Mouse (Mus musculus): ENCODE data around the gene Dmd.

- TF ChIP-seq POLR2A (IDR thresholded peaks at IDR 0.05; ENCODE audit: control insufficient read depth, extremely low read depth, insufficient read depth, low read length, poor library complexity) (no peak), CTCF (IDR thresholded peaks at IDR 0.05; ENCODE audit: borderline replicate concordance, control insufficient read depth, extremely low read depth, insufficient read depth, low read length, poor library complexity) (no peak)
Observed at GRCm38 (mm10) chrX:85008304-85008703, 2059.6 kb downstream of the Dmd start.
